Mouse (Mus musculus): ENCODE measurements around the gene Slc6a5. TPM values are rescaled to one million over a fixed set of nuclear protein-coding genes. Genes with fewer than 3 reads are reported as not detected.

The Slc6a5 gene
- total RNA-seq (2022): under 1 TPM in 3 of 4 experiments, not detected in 1; 0.09 to 0.15 (median 0.14) TPM

GRCm38 (mm10) chr7:49909850-49910249 lies at the start of gene Slc6a5:
Slc6a5 (plus strand) TSS chr7:49910146.
- DNase-seq (ENCODE audit: low spot score in 2 of 2): no peak

- no peak for DNase-seq (ENCODE audit: low spot score in 2 of 2)
Measured at GRCm38 (mm10) chr7:49861196-49861595, 48.8 kb upstream of the Slc6a5 start.

- DNase-seq (ENCODE audit: low spot score in 2 of 2): no peak
Measured at GRCm38 (mm10) chr7:49863753-49864152, 46.2 kb upstream of the Slc6a5 start.

- no peak for DNase-seq (ENCODE audit: low spot score in 2 of 2)
Measured at GRCm38 (mm10) chr7:49869656-49870055, 40.3 kb upstream of the Slc6a5 start.

GRCm38 (mm10) chr7:49870276-49870675 lies 39.7 kb upstream of the Slc6a5 start:
- DNase-seq (ENCODE audit: low spot score in 2 of 2): no peak

GRCm38 (mm10) chr7:49877307-49877706 lies 32.6 kb upstream of the Slc6a5 start:
- DNase-seq (ENCODE audit: low spot score in 2 of 2): no peak

GRCm38 (mm10) chr7:49879051-49879450 lies 30.9 kb upstream of the Slc6a5 start:
- no peak for DNase-seq (ENCODE audit: low spot score in 2 of 2)

GRCm38 (mm10) chr7:49879998-49880707 lies 29.8 kb upstream of the Slc6a5 start:
- DNase-seq (ENCODE audit: low spot score in 2 of 2): no peak

- no peak for DNase-seq (ENCODE audit: low spot score in 2 of 2)
Measured at GRCm38 (mm10) chr7:49882288-49882687, 27.7 kb upstream of the Slc6a5 start.

GRCm38 (mm10) chr7:49882694-49883389 lies 27.1 kb upstream of the Slc6a5 start:
- DNase-seq (ENCODE audit: low spot score in 2 of 2): peak in 1 of 2 experiments; percentile 22

- no peak for DNase-seq (ENCODE audit: low spot score in 2 of 2)
Measured at GRCm38 (mm10) chr7:49887776-49888390, 22.1 kb upstream of the Slc6a5 start.

- no peak for DNase-seq (ENCODE audit: low spot score in 2 of 2)
Measured at GRCm38 (mm10) chr7:49894786-49895185, 15.2 kb upstream of the Slc6a5 start.

- DNase-seq (ENCODE audit: low spot score in 2 of 2): no peak
Measured at GRCm38 (mm10) chr7:49895296-49895695, 14.7 kb upstream of the Slc6a5 start.

- DNase-seq (ENCODE audit: low spot score in 2 of 2): no peak
Measured at GRCm38 (mm10) chr7:49902003-49902552, 7.9 kb upstream of the Slc6a5 start.

GRCm38 (mm10) chr7:49907191-49908171 lies 2.5 kb upstream of the Slc6a5 start:
- DNase-seq (ENCODE audit: low spot score in 2 of 2): no peak

GRCm38 (mm10) chr7:49908181-49908855 lies 1.6 kb upstream of the Slc6a5 start:
- no peak for DNase-seq (ENCODE audit: low spot score in 2 of 2)

- no peak for DNase-seq (ENCODE audit: low spot score in 2 of 2)
Measured at GRCm38 (mm10) chr7:49908990-49909411, 945 bp upstream of the Slc6a5 start.

- DNase-seq (ENCODE audit: low spot score in 2 of 2): no peak
Measured at GRCm38 (mm10) chr7:49910361-49910760, 415 bp downstream of the Slc6a5 start.

GRCm38 (mm10) chr7:49911147-49911946 lies 1.4 kb downstream of the Slc6a5 start:
- DNase-seq (ENCODE audit: low spot score in 2 of 2): no peak

GRCm38 (mm10) chr7:49911947-49912262 lies 2.0 kb downstream of the Slc6a5 start:
- no peak for DNase-seq (ENCODE audit: low spot score in 2 of 2)

Data from left cerebral cortex, adult 8-10 months (tissue).